8 mouse cellular contexts compared by ENCODE assay signal in genomic region chr12:38780955-38781304, GRCm38 (mm10). TPM values are rescaled to one million over a fixed set of nuclear protein-coding genes. Genes with fewer than 3 reads are reported as not detected.
A peak's percentile ranks its signal among the peaks of the same experiment; 100 is the strongest.
DNase-seq lines count a peak whose midpoint lies in the region; ATAC-seq and TF ChIP-seq lines count a peak whose summit lies in the region.

No protein-coding gene starts in this region.

- no peaks in the 10 kb centered on the region for H3K36me3 ChIP-seq in forebrain, embryonic 12.5 days (replicated peaks)
- H3K36me3 ChIP-seq in hindbrain, embryonic 16.5 days (ENCODE audit: control insufficient read depth, insufficient read depth, low read length), result no peaks in the 10 kb centered on the region
- no peaks in the 10 kb centered on the region for H3K36me3 ChIP-seq in liver, adult 2 months (ENCODE audit: control insufficient read depth, insufficient read depth, low read length)
- no peaks in the 10 kb centered on the region for H3K36me3 ChIP-seq in neural tube, embryonic 13.5 days

- H3K4me1 ChIP-seq in forebrain, embryonic 12.5 days, result peaks cover 22% of the 10 kb centered on the region
- peaks cover 6% of the 10 kb centered on the region for H3K4me1 ChIP-seq in hindbrain, embryonic 16.5 days (ENCODE audit: control insufficient read depth, insufficient read depth, low read depth, low read length)
- H3K4me1 ChIP-seq in liver, adult 2 months (ENCODE audit: control insufficient read depth, insufficient read depth, low read length), result peaks cover 7% of the 10 kb centered on the region
- H3K4me1 ChIP-seq in neural tube, embryonic 13.5 days (replicated peaks), result peaks cover 31% of the 10 kb centered on the region

- H3K4me2 ChIP-seq in forebrain, embryonic 12.5 days, result peak overlapping the region; percentile 93
- peak overlapping the region; percentile 99 for H3K4me2 ChIP-seq in hindbrain, embryonic 16.5 days (ENCODE audit: low read length)
- H3K4me2 ChIP-seq in neural tube, embryonic 13.5 days, result peak overlapping the region; percentile 99

- no peak for ATAC-seq in forebrain, embryonic 12.5 days (ENCODE audit: low FRiP score)
- no peak for ATAC-seq in hindbrain, embryonic 16.5 days
- ATAC-seq in neural tube, embryonic 13.5 days (ENCODE audit: low read depth), result no peak

- peak overlapping the region; percentile 59 for H3K9ac ChIP-seq in forebrain, embryonic 12.5 days
- peak overlapping the region; percentile 66 for H3K9ac ChIP-seq in hindbrain, embryonic 16.5 days (ENCODE audit: low read depth, low read length)
- no peak overlapping the region for H3K9ac ChIP-seq in liver, adult 2 months (ENCODE audit: low read depth, low read length)
- peak overlapping the region; percentile 71 for H3K9ac ChIP-seq in neural tube, embryonic 13.5 days

- H3K79me2 ChIP-seq in liver, adult 2 months (ENCODE audit: control insufficient read depth, insufficient read depth, low read length), result no peaks in the 10 kb centered on the region

- WGBS in forebrain, embryonic 12.5 days, result 1% methylated on average over 11 of the region's 11 CpGs
- 1% methylated on average over 11 of the region's 11 CpGs for WGBS in hindbrain, embryonic 16.5 days
- WGBS in liver, adult 2 months, result under 1% methylated on average over 11 of the region's 11 CpGs
- WGBS in neural tube, embryonic 13.5 days, result 2% methylated on average over 11 of the region's 11 CpGs

- DNase-seq in adrenal gland, adult (ENCODE audit: inconsistent age in 2 of 2, low spot score in 1 of 2), result peak; percentile 70 to 91
- DNase-seq in adrenal gland, postnatal 4 days (ENCODE audit: low spot score in 2 of 2), result no peak
- DNase-seq in brain, adult 2 months (ENCODE audit: low read depth, low spot score), result peak; percentile 86
- DNase-seq in liver, adult 2 months (ENCODE audit: extremely low read depth, low read depth, low spot score), result no peak
- DNase-seq in urinary bladder, postnatal 36 days (ENCODE audit: low spot score in 2 of 2), result no peak

- no peak overlapping the region for H3K27ac ChIP-seq in forebrain, embryonic 12.5 days
- H3K27ac ChIP-seq in hindbrain, embryonic 16.5 days (ENCODE audit: low read depth, low read length), result no peak overlapping the region; the same call in 1 of the 2 replicates
- H3K27ac ChIP-seq in liver, adult 2 months (replicated peaks; ENCODE audit: insufficient read depth, low read depth, low read length), result no peak overlapping the region
- no peak overlapping the region for H3K27ac ChIP-seq in neural tube, embryonic 13.5 days (replicated peaks)

- peaks cover 4% of the 10 kb centered on the region; the same call in 1 of the 2 replicates for H3K27me3 ChIP-seq in forebrain, embryonic 12.5 days
- no peaks in the 10 kb centered on the region for H3K27me3 ChIP-seq in hindbrain, embryonic 16.5 days (replicated peaks; ENCODE audit: control insufficient read depth, insufficient read depth, low read length)
- H3K27me3 ChIP-seq in liver, adult 2 months (ENCODE audit: control insufficient read depth, insufficient read depth, low read length), result no peaks in the 10 kb centered on the region
- 0 out of 2 replicates have a peak, but pooled peaks cover 12% of the 10 kb centered on the region for H3K27me3 ChIP-seq in neural tube, embryonic 13.5 days

- no peak for TF ChIP-seq CTCF in liver, adult 2 months (IDR thresholded peaks at IDR 0.05; ENCODE audit: low read depth, low read length)

- TF ChIP-seq POLR2A in liver, adult 2 months (IDR thresholded peaks at IDR 0.05; ENCODE audit: extremely low read depth, insufficient read depth, low read length), result no peak

- peak overlapping the region; percentile 56 for H3K4me3 ChIP-seq in forebrain, embryonic 12.5 days (replicated peaks)
- H3K4me3 ChIP-seq in hindbrain, embryonic 16.5 days (ENCODE audit: low read length), result peak overlapping the region; percentile 71
- peak overlapping the region; percentile 31 for H3K4me3 ChIP-seq in liver, adult 2 months (ENCODE audit: insufficient read depth, low read depth, low read length)
- peak overlapping the region; percentile 62 for H3K4me3 ChIP-seq in neural tube, embryonic 13.5 days

- no peaks in the 10 kb centered on the region for H3K9me3 ChIP-seq in forebrain, embryonic 12.5 days
- no peaks in the 10 kb centered on the region for H3K9me3 ChIP-seq in hindbrain, embryonic 16.5 days (ENCODE audit: control insufficient read depth, low read length)
- no peaks in the 10 kb centered on the region for H3K9me3 ChIP-seq in neural tube, embryonic 13.5 days

RNA-seq across cellular contexts. Expression of gene Etv1, which starts 1.8 kb away (rescaled TPM):
- 10 to 100 TPM; 55.2 to 62.7 TPM for total RNA-seq in adrenal gland, postnatal 4 days (2021)
- 25.5 and 46.6 TPM in 2 replicates for polyA plus RNA-seq in forebrain, embryonic 12.5 days (2016; fragmentation: Nextera tagmentation; extraction: Ambion mirVana)
- polyA plus RNA-seq in hindbrain, embryonic 16.5 days (2015; fragmentation: Nextera tagmentation; extraction: Ambion mirVana), result 25.8 and 34.7 TPM in 2 replicates
- total RNA-seq in liver, adult 2 months (2014; rRNA removed), result 0.83 and 0.87 TPM in 2 replicates
- 0.23 and 0.39 TPM in 2 replicates for polyA plus RNA-seq in liver, adult 2 months (2012; rRNA removed)
- polyA plus RNA-seq in neural tube, embryonic 13.5 days (2015; fragmentation: Nextera tagmentation; extraction: Ambion mirVana), result 30.4 and 33.9 TPM in 2 replicates

Comparison
In these comparisons a context has a peak if more than half of its experiments do, and no peak if none do; other contexts are left out.
1. DNase-seq: peak in adrenal gland, adult (2 of 2) and brain, adult 2 months (single experiment); none in adrenal gland, postnatal 4 days (0 of 2), liver, adult 2 months (single experiment) and urinary bladder, postnatal 36 days (0 of 2).
2. RNA of gene Etv1, which starts 1.8 kb away (polyA plus RNA-seq): 30.4 to 33.9 TPM in neural tube, embryonic 13.5 days, 25.8 to 34.7 TPM in hindbrain, embryonic 16.5 days and 25.5 to 46.6 TPM in forebrain, embryonic 12.5 days; 0.23 to 0.39 TPM in liver, adult 2 months; every median in the first group is over 10 times any median in the second.
3. Peak in every context shown above with its lines, with median percentiles within 50 percentile points of each other: H3K4me2 ChIP-seq and H3K4me3 ChIP-seq.